Mouse (Mus musculus): ENCODE results near the gene Spata13. TPM values are rescaled to one million over a fixed set of nuclear protein-coding genes. Genes with fewer than 3 reads are reported as not detected.

Spata13 gene
- polyA plus RNA-seq, 1 experiment = 1.2 TPM

DNA sequence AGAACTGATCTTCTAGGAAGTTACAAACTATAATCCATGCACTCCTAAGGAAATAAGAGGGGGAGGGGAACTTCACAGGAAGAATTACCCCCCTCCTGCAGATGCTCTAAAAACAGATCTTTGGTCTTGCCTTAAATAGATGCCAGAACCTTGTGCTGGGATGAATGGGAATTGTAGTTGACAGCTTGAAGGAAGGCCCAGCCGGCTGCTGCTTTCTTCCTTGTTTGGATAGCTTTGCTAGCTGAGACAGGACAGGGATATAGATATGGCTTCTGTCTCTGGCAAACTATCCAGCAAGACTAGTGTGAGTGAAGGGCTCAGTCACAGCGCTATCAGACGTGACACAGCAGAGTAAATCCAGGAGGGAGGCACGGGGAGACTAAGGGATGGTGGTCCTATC lies 99.9 kb downstream of the Spata13 start:
- TF ChIP-seq MYOG (IDR thresholded peaks at IDR 0.05; ENCODE audit: control insufficient read depth in 1 of 3, insufficient read depth in 1 of 3, insufficient read length in 2 of 3, low read depth in 2 of 3) = no peak
- Histone ChIP-seq H3ac (ENCODE audit: control insufficient read depth, insufficient read length) (no peak overlapping the region), H3K27me3 (ENCODE audit: control insufficient read depth, insufficient read depth, insufficient read length) (no peaks in the 10 kb centered on the region), H3K79me2 (ENCODE audit: control insufficient read depth, insufficient read depth) (no peaks in the 10 kb centered on the region), H3K4me2 (ENCODE audit: low read depth) (peak overlapping the region; percentile 85), H3K36me3 (ENCODE audit: control insufficient read depth, insufficient read depth) (no peaks in the 10 kb centered on the region), H3K4me3 (peak overlapping the region; percentile 16)

DNA sequence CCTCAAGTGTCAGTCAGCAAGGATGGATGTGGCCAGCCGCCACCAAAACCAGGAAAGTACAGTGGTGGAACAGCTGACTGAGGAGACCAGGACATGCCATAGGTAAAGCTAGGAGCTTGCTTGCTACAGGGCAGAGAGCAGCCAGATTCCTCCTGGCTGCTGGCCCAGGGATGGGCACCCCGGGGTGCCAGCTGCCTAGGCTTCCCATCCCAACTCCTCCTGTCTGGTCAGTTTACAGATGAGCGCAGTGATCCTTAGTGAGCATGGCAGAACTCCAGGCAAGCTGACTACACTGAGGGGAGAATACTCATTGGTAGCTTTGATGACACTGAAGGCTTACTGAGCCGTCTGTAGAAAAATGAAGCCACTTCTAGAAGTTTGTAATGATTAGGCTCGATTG lies 101.4 kb downstream of the Spata13 start:
- Histone ChIP-seq H3K79me2 (ENCODE audit: control insufficient read depth, insufficient read depth) (no peaks in the 10 kb centered on the region), H3K4me2 (ENCODE audit: low read depth) (peak overlapping the region; percentile 12), H3K4me3 (no peak overlapping the region), H3ac (ENCODE audit: control insufficient read depth, insufficient read length) (no peak overlapping the region), H3K36me3 (ENCODE audit: control insufficient read depth, insufficient read depth) (no peaks in the 10 kb centered on the region), H3K27me3 (ENCODE audit: control insufficient read depth, insufficient read depth, insufficient read length) (no peaks in the 10 kb centered on the region)
- TF ChIP-seq TCF12 (IDR thresholded peaks at IDR 0.05; ENCODE audit: insufficient read depth, poor library complexity, severe bottlenecking) = no peak
- no peak for TF ChIP-seq POLR2A (IDR thresholded peaks at IDR 0.05; ENCODE audit: insufficient read length, low read depth)
- TF ChIP-seq MYOD1 (IDR thresholded peaks at IDR 0.05; ENCODE audit: control insufficient read depth in 1 of 3, insufficient read length in 2 of 3, low read depth in 2 of 3) = peak in 1 of 3 experiments; percentile 53
- TF ChIP-seq SRF (IDR thresholded peaks at IDR 0.05; ENCODE audit: control insufficient read depth, insufficient read length, low read depth) = no peak
- peak in 1 of 3 experiments; percentile 17 for TF ChIP-seq MYOG (IDR thresholded peaks at IDR 0.05; ENCODE audit: control insufficient read depth in 1 of 3, insufficient read depth in 1 of 3, insufficient read length in 2 of 3, low read depth in 2 of 3)
- no peak for TF ChIP-seq REST (IDR thresholded peaks at IDR 0.05; ENCODE audit: insufficient read depth, insufficient read length)
- no peak for TF ChIP-seq USF1 (IDR thresholded peaks at IDR 0.05; ENCODE audit: low read depth)
- TF ChIP-seq E2F4 (IDR thresholded peaks at IDR 0.05; ENCODE audit: insufficient read depth) = no peak
- TF ChIP-seq CEBPB (IDR thresholded peaks at IDR 0.05; ENCODE audit: insufficient read depth, poor library complexity, severe bottlenecking) = no peak

DNA sequence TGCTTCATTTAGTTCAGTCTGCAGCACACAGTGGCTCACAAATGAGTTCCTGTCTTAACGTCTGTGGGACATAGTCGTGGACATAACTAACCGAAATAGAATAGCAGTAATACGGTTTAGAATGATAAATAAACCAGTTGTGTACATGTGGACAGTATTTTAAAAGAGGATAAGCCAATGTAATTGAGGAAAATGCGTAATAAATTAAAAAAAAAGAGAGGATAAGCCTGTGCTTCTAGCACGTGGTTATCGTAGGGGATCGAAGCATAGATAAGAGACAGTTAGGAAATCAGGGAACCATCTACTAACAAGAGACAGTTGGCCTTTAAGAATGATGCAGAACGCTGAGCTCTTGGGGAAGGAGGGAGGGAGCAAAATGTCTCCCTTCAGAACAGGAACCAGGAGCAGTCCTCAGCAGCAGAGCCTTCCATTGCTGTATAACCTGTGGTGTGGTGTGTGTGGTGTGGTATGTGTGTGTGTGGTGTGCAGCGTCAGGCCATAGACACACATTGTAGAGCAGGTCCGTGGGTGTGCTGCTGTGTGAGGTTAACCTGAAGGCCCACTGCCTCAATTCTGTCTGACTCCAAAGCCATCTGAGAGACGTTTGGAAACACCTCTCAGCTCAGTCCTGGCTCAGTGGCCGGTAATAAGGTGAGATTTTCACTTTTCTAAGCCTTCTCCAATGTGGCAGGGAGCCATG lies 102.2 kb downstream of the Spata13 start:
- TF ChIP-seq CEBPB (IDR thresholded peaks at IDR 0.05; ENCODE audit: insufficient read depth, poor library complexity, severe bottlenecking) (no peak), MAX (IDR thresholded peaks at IDR 0.05; ENCODE audit: low read depth) (no peak), MYOG (IDR thresholded peaks at IDR 0.05; ENCODE audit: control insufficient read depth in 1 of 3, insufficient read depth in 1 of 3, insufficient read length in 2 of 3, low read depth in 2 of 3) (no peak), E2F4 (IDR thresholded peaks at IDR 0.05; ENCODE audit: insufficient read depth) (no peak), POLR2AphosphoS2 (IDR thresholded peaks at IDR 0.05; ENCODE audit: insufficient read length, low read depth) (no peak), USF1 (IDR thresholded peaks at IDR 0.05; ENCODE audit: low read depth) (no peak), POLR2A (IDR thresholded peaks at IDR 0.05; ENCODE audit: insufficient read length, low read depth) (no peak), REST (IDR thresholded peaks at IDR 0.05; ENCODE audit: insufficient read depth, insufficient read length) (no peak), TCF3 (IDR thresholded peaks at IDR 0.05; ENCODE audit: insufficient read length, low read depth) (no peak), TCF12 (IDR thresholded peaks at IDR 0.05; ENCODE audit: insufficient read depth, poor library complexity, severe bottlenecking) (no peak), SRF (IDR thresholded peaks at IDR 0.05; ENCODE audit: control insufficient read depth, insufficient read length, low read depth) (no peak), MYOD1 (IDR thresholded peaks at IDR 0.05; ENCODE audit: control insufficient read depth in 1 of 3, insufficient read length in 2 of 3, low read depth in 2 of 3) (no peak)
- H3K4me3 ChIP-seq = no peak overlapping the region
- no peaks in the 10 kb centered on the region for H3K27me3 ChIP-seq (ENCODE audit: control insufficient read depth, insufficient read depth, insufficient read length)
- no peaks in the 10 kb centered on the region for H3K79me2 ChIP-seq (ENCODE audit: control insufficient read depth, insufficient read depth)
- H3K36me3 ChIP-seq (ENCODE audit: control insufficient read depth, insufficient read depth) = no peaks in the 10 kb centered on the region
- no peak overlapping the region for H3K4me2 ChIP-seq (ENCODE audit: low read depth)
- no peak overlapping the region for H3ac ChIP-seq (ENCODE audit: control insufficient read depth, insufficient read length)

DNA sequence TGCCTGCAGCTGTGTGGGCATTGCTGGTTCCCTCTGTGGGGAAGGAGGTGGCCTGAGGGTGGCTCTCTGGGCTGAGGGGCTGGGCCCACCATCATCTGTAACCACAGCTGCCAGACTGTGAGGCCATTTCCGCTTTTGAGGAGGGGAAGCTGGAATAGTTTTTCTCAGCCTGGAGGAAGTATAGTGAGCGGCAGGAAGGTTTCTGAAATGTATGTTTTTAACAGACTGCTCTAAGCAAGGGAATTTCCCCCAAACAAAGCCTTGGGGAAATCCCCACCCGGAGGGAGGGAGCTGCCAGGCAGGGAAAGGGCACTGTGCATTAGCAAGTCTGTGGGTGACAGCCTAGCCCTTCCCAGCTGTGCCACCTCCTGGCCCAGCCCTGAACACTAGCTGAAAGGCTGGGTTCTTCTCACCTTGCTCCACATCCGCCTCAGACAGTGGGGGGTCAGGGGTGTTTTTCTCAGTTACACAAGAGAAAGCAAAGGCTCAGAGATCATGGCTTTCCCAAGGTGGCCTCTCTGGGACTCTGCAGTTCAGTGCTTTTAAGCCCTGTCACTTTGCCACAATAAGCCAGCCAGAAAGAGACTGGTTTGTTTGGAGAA lies 102.9 kb downstream of the Spata13 start:
- Histone ChIP-seq H3K4me3 (no peak overlapping the region), H3ac (ENCODE audit: control insufficient read depth, insufficient read length) (no peak overlapping the region), H3K36me3 (ENCODE audit: control insufficient read depth, insufficient read depth) (no peaks in the 10 kb centered on the region), H3K79me2 (ENCODE audit: control insufficient read depth, insufficient read depth) (no peaks in the 10 kb centered on the region), H3K4me2 (ENCODE audit: low read depth) (peak overlapping the region; percentile 59), H3K27me3 (ENCODE audit: control insufficient read depth, insufficient read depth, insufficient read length) (no peaks in the 10 kb centered on the region)
- TF ChIP-seq REST (IDR thresholded peaks at IDR 0.05; ENCODE audit: insufficient read depth, insufficient read length) (no peak), USF1 (IDR thresholded peaks at IDR 0.05; ENCODE audit: low read depth) (no peak), E2F4 (IDR thresholded peaks at IDR 0.05; ENCODE audit: insufficient read depth) (no peak), MYOG (IDR thresholded peaks at IDR 0.05; ENCODE audit: control insufficient read depth in 1 of 3, insufficient read depth in 1 of 3, insufficient read length in 2 of 3, low read depth in 2 of 3) (no peak), SRF (IDR thresholded peaks at IDR 0.05; ENCODE audit: control insufficient read depth, insufficient read length, low read depth) (no peak), TCF3 (IDR thresholded peaks at IDR 0.05; ENCODE audit: insufficient read length, low read depth) (no peak), CEBPB (IDR thresholded peaks at IDR 0.05; ENCODE audit: insufficient read depth, poor library complexity, severe bottlenecking) (no peak), MAX (IDR thresholded peaks at IDR 0.05; ENCODE audit: low read depth) (no peak), MYOD1 (IDR thresholded peaks at IDR 0.05; ENCODE audit: control insufficient read depth in 1 of 3, insufficient read length in 2 of 3, low read depth in 2 of 3) (no peak), TCF12 (IDR thresholded peaks at IDR 0.05; ENCODE audit: insufficient read depth, poor library complexity, severe bottlenecking) (no peak), POLR2A (IDR thresholded peaks at IDR 0.05; ENCODE audit: insufficient read length, low read depth) (no peak)

DNA sequence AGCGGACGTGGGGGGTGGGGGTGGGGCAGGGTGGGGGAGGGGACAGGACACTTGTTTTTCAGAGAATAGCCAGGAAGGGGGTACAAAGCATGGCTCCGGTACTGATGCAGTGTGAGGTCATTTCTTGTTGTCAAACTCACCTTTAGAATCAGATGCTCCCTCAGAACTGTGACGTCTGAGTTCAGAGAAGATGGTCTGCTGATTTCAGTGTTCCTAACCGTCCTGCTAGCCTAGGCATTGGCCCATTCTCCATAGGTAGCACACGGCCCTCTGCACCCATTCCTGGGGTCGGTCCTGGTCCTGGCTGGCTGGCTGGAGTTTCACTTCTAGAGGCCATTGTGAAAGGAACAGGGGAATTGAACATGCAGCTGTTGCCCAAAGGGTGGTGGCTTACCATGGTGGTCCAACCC lies 103.4 kb downstream of the Spata13 start:
- Histone ChIP-seq H3ac (ENCODE audit: control insufficient read depth, insufficient read length) (no peak overlapping the region), H3K4me2 (ENCODE audit: low read depth) (no peak overlapping the region), H3K27me3 (ENCODE audit: control insufficient read depth, insufficient read depth, insufficient read length) (no peaks in the 10 kb centered on the region), H3K79me2 (ENCODE audit: control insufficient read depth, insufficient read depth) (no peaks in the 10 kb centered on the region), H3K4me3 (no peak overlapping the region), H3K36me3 (ENCODE audit: control insufficient read depth, insufficient read depth) (no peaks in the 10 kb centered on the region)
- no peak for TF ChIP-seq MAX (IDR thresholded peaks at IDR 0.05; ENCODE audit: low read depth)
- no peak for TF ChIP-seq MYOD1 (IDR thresholded peaks at IDR 0.05; ENCODE audit: control insufficient read depth in 1 of 3, insufficient read length in 2 of 3, low read depth in 2 of 3)
- TF ChIP-seq TCF12 (IDR thresholded peaks at IDR 0.05; ENCODE audit: insufficient read depth, poor library complexity, severe bottlenecking) = no peak
- TF ChIP-seq E2F4 (IDR thresholded peaks at IDR 0.05; ENCODE audit: insufficient read depth) = no peak
- no peak for TF ChIP-seq MYOG (IDR thresholded peaks at IDR 0.05; ENCODE audit: control insufficient read depth in 1 of 3, insufficient read depth in 1 of 3, insufficient read length in 2 of 3, low read depth in 2 of 3)
- TF ChIP-seq REST (IDR thresholded peaks at IDR 0.05; ENCODE audit: insufficient read depth, insufficient read length) = no peak
- no peak for TF ChIP-seq TCF3 (IDR thresholded peaks at IDR 0.05; ENCODE audit: insufficient read length, low read depth)
- TF ChIP-seq SRF (IDR thresholded peaks at IDR 0.05; ENCODE audit: control insufficient read depth, insufficient read length, low read depth) = no peak
- TF ChIP-seq CEBPB (IDR thresholded peaks at IDR 0.05; ENCODE audit: insufficient read depth, poor library complexity, severe bottlenecking) = no peak
